Mouse (Mus musculus): ENCODE data around the gene Pqbp1. TPM values are rescaled to one million over a fixed set of nuclear protein-coding genes. Genes with fewer than 3 reads are reported as not detected.

Pqbp1 gene
- 44.4 and 53.6 TPM in 2 replicates for polyA plus RNA-seq (2012; rRNA removed)

- TF ChIP-seq POLR2A (IDR thresholded peaks at IDR 0.05; ENCODE audit: borderline replicate concordance, extremely low read depth, low read depth, low read length) (peak; percentile 63; the same call in 1 of the 2 replicates), CTCF (IDR thresholded peaks at IDR 0.05; ENCODE audit: insufficient read depth, low read length) (no peak)
- peak; percentile 81 for DNase-seq
- Histone ChIP-seq H3K4me3 (replicated peaks; ENCODE audit: extremely low read depth, low read depth, low read length) (peak within 1 kb of the TSS; percentile 92), H3K4me1 (ENCODE audit: control insufficient read depth, insufficient read depth, low read length) (no peaks in the 10 kb centered on the region; the same call in 1 of the 2 replicates)
- WGBS: 26% methylated on average over 62 of the region's 62 CpGs
These were observed at the start of gene Pqbp1, which contains the start of gene Timm17b for GRCm38 (mm10) chrX:7898880-7899874. Pqbp1 (minus strand) TSS chrX:7899269. Timm17b (plus strand) TSS chrX:7899357.

DNA sequence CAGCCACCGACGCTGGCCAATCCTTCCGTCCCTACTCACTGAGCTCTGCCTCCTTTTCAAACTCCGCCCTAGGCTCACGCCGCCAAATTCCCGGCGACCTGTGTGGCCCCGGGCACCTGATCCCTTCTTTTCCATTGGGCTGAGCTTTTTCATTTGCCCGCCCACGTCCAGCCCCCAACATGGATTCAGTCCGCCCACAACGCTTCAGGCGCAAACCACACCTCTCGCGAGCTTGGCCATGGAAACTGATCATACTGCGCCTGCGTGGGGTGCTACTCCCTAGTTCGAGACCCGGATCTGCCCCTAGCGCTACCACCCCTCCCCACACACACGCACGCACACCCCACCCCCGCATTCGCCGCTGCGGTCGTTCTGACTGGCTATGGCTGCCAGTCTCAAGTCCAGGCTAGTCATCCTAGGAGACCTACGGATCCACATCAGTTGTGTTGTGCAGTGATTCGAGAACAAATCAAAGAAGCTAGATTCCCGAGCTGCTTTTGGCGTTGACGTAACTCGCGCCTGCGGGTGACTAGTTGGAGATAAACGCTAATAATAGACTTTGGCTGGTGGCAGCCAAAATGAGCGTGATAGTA is 48.9 kb upstream of the Pqbp1 start:
- H3K4me3 ChIP-seq (replicated peaks; ENCODE audit: extremely low read depth, low read depth, low read length): peak overlapping the region; percentile 80
- TF ChIP-seq CTCF (IDR thresholded peaks at IDR 0.05; ENCODE audit: insufficient read depth, low read length): no peak
- no peak for TF ChIP-seq POLR2A (IDR thresholded peaks at IDR 0.05; ENCODE audit: borderline replicate concordance, extremely low read depth, low read depth, low read length)
- WGBS: 30% methylated on average over 38 of the region's 38 CpGs
- peak; percentile 88 for DNase-seq
- no peaks in the 10 kb centered on the region for H3K4me1 ChIP-seq (ENCODE audit: control insufficient read depth, insufficient read depth, low read length)

DNA sequence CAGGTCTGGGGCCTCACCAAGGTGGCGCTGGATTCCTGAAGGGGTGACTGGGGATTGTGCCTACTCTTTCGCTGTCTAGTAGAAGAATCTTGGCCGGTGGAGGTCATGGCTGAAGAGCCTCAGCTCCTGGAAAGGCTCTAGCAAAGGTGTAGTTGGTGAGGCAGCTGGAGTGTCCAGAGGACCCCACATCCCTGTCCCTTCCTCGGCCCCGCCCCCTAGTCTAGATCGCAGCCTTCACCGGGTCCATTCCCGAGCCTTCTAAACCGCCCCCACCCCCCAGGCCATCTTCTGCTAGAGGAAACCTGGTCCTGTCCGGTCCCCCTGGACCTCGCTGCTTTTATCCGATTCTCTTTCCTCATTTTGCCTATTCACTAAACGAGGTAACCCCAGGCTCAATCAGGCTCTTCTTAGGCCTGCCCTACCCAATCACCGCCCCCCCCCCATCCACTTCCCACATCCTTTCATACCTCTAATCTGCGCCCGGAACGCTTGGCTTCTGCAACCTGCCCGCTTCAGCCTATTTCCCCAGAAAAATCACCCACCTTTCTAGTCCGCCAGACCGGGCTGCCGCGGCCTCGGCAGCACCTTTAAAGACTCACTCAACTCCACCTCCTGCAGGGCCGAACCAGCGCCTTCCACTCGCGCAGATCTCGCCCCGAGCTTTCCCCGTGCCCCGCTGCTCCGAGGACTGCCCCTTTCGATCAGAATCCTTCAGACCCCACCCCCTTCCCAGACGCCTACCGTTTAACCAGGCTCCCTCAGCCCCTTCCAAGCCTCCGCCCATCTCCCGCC is 48.2 kb upstream of the Pqbp1 start, which contains the start of gene Hdac6:
Gene Hdac6, minus strand, starts transcription at position 782 of the 792 bp plus-strand sequence.
- no peak for DNase-seq
- Histone ChIP-seq H3K4me1 (ENCODE audit: control insufficient read depth, insufficient read depth, low read length) (no peaks in the 10 kb centered on the region), H3K4me3 (replicated peaks; ENCODE audit: extremely low read depth, low read depth, low read length) (peak within 1 kb of the TSS; percentile 80)
- TF ChIP-seq POLR2A (IDR thresholded peaks at IDR 0.05; ENCODE audit: borderline replicate concordance, extremely low read depth, low read depth, low read length) (peak; percentile 55; the same call in 1 of the 2 replicates), CTCF (IDR thresholded peaks at IDR 0.05; ENCODE audit: insufficient read depth, low read length) (no peak)
- 37% methylated on average over 37 of the region's 37 CpGs for WGBS

- DNase-seq: no peak
- WGBS: 81% methylated on average over 8 of the region's 8 CpGs
- H3K4me3 ChIP-seq (replicated peaks; ENCODE audit: extremely low read depth, low read depth, low read length): no peak overlapping the region
- H3K4me1 ChIP-seq (ENCODE audit: control insufficient read depth, insufficient read depth, low read length): no peaks in the 10 kb centered on the region
- TF ChIP-seq POLR2A (IDR thresholded peaks at IDR 0.05; ENCODE audit: borderline replicate concordance, extremely low read depth, low read depth, low read length) (no peak), CTCF (IDR thresholded peaks at IDR 0.05; ENCODE audit: insufficient read depth, low read length) (no peak)
These were observed 46.5 kb upstream of the Pqbp1 start for GRCm38 (mm10) chrX:7945618-7946017.

DNA sequence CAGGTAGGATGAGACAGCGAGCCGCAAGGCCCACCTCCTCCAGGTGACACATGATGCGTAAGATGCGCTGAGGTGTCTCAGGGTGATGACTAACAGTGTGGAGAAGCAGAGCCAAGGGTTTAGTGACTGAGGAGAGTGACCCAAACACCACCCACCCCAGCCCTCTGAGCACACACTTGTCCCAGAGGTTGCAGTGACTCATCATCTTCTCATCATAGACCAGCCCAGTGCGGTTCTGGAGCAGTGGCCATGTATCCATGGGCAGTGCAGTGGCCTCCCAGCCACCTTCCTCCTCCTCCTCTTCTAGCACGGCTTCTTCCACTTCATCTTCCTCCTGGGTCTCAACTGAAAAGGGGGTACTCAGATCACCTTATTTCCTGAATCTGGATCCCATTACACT is 38.6 kb upstream of the Pqbp1 start:
- 94% methylated on average over 6 of the region's 6 CpGs for WGBS

DNA sequence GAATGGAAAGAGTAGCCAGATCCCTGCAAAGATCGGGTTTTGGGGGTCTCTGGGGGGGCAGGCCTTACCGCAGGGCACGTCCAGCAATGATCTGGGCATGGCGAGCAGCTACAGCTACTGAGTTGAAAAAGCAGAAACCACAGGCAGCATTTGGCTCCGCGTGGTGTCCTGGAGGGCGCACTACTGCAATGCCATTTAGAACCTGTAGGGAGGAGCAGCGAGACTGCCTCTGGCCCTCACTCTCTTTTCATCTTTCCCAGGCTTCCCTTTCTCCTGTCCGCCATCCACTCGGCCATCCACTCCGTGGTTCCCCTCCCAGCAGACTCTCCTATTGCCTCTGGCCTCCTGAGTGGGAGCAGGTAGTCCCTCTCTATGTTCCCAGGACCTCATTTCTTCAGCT is 37.8 kb upstream of the Pqbp1 start:
- Histone ChIP-seq H3K4me3 (replicated peaks; ENCODE audit: extremely low read depth, low read depth, low read length) (no peak overlapping the region), H3K4me1 (ENCODE audit: control insufficient read depth, insufficient read depth, low read length) (no peaks in the 10 kb centered on the region)
- TF ChIP-seq CTCF (IDR thresholded peaks at IDR 0.05; ENCODE audit: insufficient read depth, low read length): no peak
- no peak for TF ChIP-seq POLR2A (IDR thresholded peaks at IDR 0.05; ENCODE audit: borderline replicate concordance, extremely low read depth, low read depth, low read length)
- no peak for DNase-seq
- WGBS: 50% methylated on average over 11 of the region's 11 CpGs

More for the DNA sequence above, 38.6 kb upstream of the Pqbp1 start:
- TF ChIP-seq CTCF (IDR thresholded peaks at IDR 0.05; ENCODE audit: insufficient read depth, low read length) (no peak), POLR2A (IDR thresholded peaks at IDR 0.05; ENCODE audit: borderline replicate concordance, extremely low read depth, low read depth, low read length) (no peak)
- no peak for DNase-seq
- no peaks in the 10 kb centered on the region for H3K4me1 ChIP-seq (ENCODE audit: control insufficient read depth, insufficient read depth, low read length)
- H3K4me3 ChIP-seq (replicated peaks; ENCODE audit: extremely low read depth, low read depth, low read length): no peak overlapping the region

DNA sequence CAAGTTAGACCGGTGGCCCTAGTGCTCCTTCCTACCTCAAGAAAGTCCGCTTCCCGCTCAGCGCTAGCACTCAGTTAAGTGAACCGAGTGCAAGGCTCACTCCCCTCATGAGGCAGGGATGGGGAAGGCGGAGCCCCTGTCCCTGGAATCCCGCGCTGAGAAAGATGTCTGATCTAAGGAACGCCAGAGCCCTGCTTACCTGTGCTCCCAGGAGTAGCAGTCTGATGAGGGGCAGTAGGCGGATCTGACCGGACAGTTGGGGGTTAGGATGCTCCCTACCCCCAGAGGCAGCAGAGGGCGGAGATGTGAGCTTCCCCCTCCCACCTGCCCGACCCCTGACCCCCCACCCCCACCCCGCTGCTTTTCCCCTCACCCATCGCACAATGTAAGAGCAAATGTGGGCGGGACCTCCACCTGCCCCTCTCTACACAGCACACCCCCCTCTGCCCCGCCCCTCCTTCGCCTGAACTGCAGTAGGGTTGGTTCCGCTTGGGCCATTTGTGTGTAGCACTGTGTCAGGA is 29.3 kb upstream of the Pqbp1 start, which contains the start of gene Eras:
Gene Eras, minus strand, starts transcription at position 338 of the 521 bp plus-strand sequence.
- DNase-seq: no peak

GRCm38 (mm10) chrX:7927116-7927515 is 28.0 kb upstream of the Pqbp1 start:
- no peak for DNase-seq
- WGBS: 31% methylated on average over 10 of the region's 10 CpGs
- Histone ChIP-seq H3K4me3 (replicated peaks; ENCODE audit: extremely low read depth, low read depth, low read length) (no peak overlapping the region), H3K4me1 (ENCODE audit: control insufficient read depth, insufficient read depth, low read length) (no peaks in the 10 kb centered on the region)
- TF ChIP-seq POLR2A (IDR thresholded peaks at IDR 0.05; ENCODE audit: borderline replicate concordance, extremely low read depth, low read depth, low read length) (no peak), CTCF (IDR thresholded peaks at IDR 0.05; ENCODE audit: insufficient read depth, low read length) (no peak)

More for the DNA sequence above, 29.3 kb upstream of the Pqbp1 start, which contains the start of gene Eras:
- TF ChIP-seq POLR2A (IDR thresholded peaks at IDR 0.05; ENCODE audit: borderline replicate concordance, extremely low read depth, low read depth, low read length) (no peak), CTCF (IDR thresholded peaks at IDR 0.05; ENCODE audit: insufficient read depth, low read length) (no peak)
- Histone ChIP-seq H3K4me1 (ENCODE audit: control insufficient read depth, insufficient read depth, low read length) (no peaks in the 10 kb centered on the region), H3K4me3 (replicated peaks; ENCODE audit: extremely low read depth, low read depth, low read length) (no peak within 1 kb of the TSS)
- WGBS: 31% methylated on average over 19 of the region's 19 CpGs
